Mouse (Mus musculus) left cerebral cortex, postnatal 36 days (tissue): Measurements from ENCODE around the gene Smarce1. TPM values are rescaled to one million over a fixed set of nuclear protein-coding genes. Genes with fewer than 3 reads are reported as not detected.

Experiments used
- DNase-seq, 2 experiments: peaks; one replicate each; pipeline ENCODE4 v3.0.0; 2021 to 2022; ENCODE audit warnings: low spot score in 2 of 2, mixed read lengths in 1 of 2
- intact Hi-C: fragments of 180-260 bp; cut with DNase I; formaldehyde crosslinking; loops from one replicate; pipeline ENCODE4 v1.15.1; 2025
- total RNA-seq, 2 experiments: library from RNA; stranded (reverse); gene quantifications; 2 replicates each; pipeline ENCODE4 v1.2.3; 2021

The Smarce1 gene
- total RNA-seq, 2 experiments from 2014 or later = 53.0 to 65.2 TPM

DNA sequence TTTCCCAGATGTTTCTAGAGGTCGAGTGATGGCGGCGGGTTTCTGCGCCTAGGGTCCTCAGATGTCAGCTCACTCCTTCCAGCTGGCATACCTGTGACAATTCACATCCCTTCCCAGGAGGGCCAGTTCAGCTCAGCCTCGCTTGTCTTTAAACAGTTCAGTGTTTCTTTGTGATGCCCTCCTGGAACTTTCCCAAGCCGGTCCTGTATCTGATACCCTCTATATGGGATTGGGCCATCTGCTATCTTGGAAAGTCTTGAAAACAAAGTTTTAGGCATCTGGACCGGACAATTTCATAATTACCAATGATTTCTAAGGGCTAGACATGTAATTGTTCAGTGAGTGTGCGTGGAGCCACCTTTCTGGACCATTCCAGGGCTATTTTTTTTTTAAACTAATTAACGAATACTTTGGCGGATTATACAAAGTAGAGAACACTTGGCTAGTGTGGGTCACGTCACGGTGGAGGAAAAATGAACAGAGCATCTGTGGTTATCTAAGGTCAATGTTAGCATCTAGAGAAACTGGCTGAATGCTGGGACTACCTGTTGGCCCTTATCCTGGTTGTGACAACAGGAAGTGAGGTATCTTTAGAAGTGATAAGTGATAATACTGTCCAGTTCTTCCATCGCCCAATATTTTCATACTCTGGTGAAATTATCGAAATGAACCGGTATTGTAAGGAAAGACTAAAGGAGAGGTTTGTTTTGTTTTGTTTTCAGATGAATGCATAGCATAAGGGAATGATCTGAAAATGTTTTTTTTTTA lies 416 bp upstream of the Smarce1 start:
- intact Hi-C loops = no loop called here
- no peak for DNase-seq

DNA sequence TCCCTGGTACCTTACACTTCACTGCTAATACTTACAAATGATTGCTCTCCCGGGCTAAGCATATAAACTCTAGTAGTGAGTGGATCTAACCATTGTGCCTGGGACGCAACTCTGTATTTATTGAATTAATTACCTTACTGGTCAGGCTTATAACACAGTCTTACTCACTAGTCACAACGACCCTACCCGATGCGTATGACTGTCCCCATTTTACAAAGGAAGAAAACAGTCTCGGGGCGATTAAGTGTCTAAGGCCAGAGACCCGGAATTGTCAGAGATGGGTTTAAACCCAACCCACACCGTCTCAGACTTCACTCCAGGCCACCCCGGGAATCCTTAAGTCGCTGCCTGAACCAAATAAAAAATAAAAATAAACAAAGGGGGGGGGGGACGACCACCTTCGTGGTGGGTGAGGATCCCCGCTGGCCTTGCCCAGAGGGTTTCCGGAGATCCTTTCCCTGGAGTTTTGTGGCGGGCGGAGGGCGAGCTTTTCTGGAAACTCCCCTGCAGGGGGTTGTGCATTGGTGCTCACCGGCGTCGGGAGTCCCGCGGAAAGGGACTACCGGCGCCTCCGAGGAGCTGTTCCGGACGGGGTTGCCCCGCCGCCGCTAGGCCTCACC lies 1.1 kb downstream of the Smarce1 start:
- no peak for DNase-seq
- intact Hi-C loops = no loop called here

DNA sequence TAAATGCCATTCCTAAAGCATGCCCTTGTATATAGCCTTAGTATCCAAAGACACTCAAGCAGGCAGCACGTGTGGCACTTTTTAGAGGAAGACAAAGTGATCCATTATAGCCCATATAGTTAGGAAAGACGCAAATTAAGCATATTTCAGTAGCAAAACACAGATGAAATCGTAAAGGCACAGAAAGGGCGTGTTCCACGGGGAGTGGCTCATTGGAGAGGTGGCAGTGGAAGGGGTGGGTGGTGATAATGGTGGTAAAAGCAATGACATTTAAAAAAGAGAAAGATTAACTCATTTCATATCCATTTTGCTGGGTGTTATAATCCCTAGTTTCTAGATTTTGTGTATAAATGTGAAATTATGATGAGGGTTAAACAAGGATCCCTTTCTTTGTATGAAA lies 4.5 kb downstream of the Smarce1 start:
- DNase-seq = no peak
- intact Hi-C loops = no loop called here

DNA sequence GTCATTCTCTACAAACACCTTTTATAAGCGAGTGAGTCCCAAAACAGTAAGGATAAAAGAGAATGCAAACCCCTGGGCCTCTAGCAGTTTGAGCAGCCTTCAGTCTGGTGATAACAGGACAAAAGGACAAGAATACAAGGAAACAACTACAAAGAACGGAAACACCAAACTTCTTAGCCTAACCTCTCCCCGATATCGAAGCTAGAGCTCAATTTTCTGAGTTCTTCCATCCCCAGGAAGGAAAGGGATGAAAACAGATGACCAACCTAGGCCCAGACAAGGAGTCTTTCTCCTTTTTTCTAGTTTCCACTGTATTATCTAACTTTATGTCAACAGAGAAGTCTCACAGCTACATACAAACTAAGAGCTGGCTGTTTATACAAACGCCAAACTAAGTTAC lies 7.5 kb downstream of the Smarce1 start:
- intact Hi-C loops = no loop called here
- DNase-seq = no peak

DNA sequence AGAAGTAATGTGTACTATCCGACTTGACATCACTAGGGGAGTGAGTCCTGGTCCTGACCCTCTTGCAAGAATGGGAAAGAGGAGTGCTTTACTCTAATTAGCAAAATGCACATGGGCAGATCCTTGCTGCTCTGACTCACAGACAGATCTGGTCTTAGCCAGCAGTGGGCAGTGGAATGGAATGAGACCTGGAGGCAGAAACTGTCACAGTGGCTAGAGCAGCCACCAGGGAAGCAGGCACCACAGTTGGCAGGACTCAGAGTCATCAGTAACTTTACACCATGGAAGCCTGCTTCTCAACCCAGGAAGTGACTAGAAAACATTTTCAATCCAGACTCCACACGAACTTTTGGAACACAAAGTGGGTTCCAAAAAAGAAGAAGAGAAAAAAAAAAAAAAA lies 9.0 kb downstream of the Smarce1 start:
- intact Hi-C loops = no loop called here
- DNase-seq = no peak

DNA sequence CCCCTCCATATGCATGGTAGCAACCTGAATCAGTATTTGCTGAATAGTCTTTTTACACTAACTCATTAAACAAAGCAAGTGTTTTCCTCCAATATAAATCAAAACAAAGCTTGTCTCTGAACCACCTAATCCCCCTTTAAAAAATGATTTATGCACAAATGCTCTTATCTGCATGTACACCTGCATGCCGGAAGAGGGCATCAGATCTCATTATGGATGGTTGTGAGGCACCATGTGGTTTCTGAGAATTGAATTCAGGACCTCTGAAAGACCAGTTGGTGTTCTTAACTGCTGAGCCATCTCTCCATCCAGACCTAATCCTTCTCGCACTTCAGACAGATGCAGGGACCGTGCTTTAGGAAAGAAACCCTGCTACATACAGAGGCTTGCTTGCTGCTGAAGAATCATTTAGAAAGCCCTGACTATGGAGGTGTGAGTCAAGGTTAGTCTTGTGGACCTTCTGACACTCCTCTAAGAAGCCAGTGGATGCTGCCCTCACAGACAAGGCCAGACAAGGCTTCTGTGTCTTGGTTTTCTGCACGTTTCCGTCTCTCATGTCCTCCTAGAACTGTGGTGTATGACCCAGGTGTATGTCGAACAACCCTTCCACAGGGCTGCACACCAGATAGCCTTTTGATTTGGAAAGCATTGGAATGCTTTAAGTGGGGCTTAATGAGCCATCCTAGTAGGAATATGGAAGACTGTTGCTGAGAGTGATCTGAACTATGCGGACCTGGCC lies 13.4 kb downstream of the Smarce1 start:
- DNase-seq = no peak
- intact Hi-C loops = no loop called here

DNA sequence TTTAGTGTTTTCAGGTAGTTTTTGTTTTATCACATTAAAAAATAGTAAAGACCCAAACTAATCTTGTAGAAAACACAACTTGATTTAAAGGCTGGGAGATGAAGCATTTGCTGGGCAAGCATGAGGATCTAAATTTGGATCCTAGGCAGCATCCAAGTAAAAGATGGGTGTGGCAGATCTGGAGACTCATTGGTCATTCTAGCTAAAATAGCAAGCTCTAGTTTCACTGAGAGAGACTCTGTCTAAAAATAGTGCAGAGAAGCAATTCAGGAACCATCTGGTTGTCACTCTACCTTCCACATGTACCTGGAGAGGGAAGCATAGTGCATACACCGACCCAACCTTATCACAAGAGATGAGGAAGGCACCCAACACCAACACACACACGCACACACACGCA lies 14.6 kb downstream of the Smarce1 start:
- intact Hi-C loops = no loop called here
- no peak for DNase-seq

DNA sequence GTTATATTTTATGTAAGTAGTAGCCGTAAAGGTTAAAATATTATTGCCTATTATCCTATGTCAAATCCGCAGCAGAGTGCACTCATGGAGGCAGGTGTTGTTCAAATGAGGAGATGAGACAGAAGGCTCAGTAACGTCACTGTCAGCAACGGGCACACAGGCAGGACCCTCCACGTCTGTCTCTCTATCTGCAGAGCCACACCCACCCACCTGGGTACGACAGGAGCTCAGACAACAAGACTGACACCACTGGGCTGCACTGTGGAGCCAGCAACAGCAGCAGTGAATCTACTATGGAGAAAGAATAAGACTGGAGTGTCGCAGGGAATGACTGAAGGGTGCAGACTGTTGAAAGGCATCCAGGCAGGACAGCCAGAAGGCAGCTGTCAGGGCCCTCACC lies 18.1 kb downstream of the Smarce1 start:
- intact Hi-C loops = no loop called here
- no peak for DNase-seq

DNA sequence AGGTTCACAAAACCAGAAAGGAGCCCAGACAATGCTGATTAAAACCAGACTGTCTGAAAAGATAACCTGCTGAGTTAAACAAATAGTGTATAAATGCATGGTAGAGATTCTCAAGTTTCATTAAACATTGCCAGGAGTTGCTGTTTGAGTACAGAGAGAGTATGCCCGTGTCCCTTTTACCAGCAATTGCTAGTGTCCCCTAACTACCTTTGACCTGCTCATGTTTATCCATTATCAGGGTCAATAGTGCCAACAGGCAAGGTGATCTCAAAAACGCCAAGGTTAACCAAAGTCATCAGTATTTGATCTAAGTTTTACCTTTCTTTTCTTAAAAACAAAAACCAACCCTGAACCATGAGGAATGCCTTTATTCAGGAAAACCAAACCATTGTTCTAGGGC lies 18.9 kb downstream of the Smarce1 start:
- no peak for DNase-seq
- intact Hi-C loops = no loop called here

DNA sequence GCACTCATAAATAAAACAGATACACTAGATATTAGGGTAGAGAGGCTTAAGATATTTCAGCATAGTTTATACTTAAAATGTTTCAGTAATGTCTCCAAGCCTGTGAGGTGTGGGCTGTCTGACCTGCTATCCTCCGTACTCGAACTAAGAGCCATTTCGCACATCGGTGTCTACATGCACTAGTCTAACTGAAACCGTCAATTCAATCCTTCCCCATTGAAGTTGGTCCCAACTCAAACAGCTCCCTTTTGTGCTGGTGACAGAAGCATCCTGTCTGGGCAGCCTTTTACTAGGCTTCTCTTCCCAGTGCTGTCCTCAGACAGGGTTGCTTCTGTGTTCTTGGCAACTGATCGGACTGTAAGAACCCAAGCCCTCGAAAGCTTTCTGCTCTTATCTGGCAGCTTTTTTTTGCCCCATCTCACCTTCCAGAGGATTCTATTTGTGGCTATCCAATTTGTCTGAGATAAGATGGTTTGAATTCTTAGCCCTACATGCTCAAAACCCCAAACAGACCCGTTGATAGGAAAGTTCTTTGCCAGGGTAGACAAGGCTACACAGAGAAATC lies 22.6 kb downstream of the Smarce1 start:
- no peak for DNase-seq
- intact Hi-C loops = no loop called here

DNA sequence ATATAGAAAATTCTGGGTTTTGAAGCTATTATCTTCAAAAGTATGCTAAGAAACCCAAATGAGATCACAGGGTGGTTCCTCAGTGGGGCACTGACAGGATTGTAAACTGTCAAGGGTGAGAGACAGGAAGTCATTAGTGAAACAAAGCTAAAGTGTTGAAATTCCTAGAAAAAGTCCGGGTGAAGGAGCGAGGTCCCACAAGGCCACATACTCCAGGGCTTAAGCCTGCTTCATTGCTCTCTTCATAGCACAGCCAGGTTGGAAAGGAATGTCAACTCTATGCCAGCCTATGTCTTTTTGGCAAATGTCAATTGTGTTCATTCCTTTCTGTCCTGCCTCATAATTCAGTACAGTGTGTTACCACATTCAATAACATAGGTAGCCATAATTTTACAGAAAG lies 23.4 kb downstream of the Smarce1 start:
- intact Hi-C loops = no loop called here
- no peak for DNase-seq

DNA sequence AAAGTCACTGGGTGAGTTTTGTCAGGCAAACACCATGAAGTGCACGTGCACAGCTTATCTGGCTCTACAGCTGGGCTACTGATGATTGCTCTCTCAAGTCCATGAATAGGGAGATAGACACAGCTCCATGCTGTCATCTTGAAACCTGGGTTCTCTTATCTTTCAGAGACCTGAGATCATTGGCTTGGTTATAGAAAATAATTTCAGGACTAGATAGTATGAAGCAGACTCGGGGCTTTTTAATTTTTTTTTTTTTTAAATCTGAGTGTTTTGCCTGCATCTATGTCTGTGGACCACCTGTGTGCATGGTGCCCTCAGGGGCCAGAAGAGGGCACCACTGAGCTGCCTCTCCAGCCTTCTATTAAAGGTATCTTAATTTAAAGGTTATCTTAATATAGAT lies 23.9 kb downstream of the Smarce1 start:
- intact Hi-C loops = no loop called here
- DNase-seq = no peak

DNA sequence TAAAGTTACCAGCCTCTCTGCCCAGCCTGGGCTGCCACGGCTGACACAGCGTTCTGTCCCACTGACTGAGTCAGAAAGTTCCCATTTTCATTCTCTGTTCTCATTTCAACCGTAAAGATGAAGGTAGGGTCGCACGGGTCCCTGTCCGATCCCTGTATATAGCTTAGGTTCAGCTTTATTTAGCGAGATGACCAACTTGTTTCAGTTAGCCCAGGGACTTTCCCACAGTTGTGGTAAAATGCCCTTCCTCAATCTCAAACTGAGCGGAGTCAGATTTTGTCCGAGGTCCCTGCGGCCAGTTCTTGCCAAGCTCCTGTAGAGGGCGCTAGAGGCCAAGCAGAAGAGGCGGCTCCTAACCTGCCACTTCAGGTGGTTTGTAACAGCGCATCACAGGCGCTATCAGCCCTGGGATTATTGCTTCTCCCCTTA lies 41.6 kb downstream of the Smarce1 start:
- intact Hi-C loops = loop anchor here (5.0 to 10.0 kb wide), 2 partner anchors 123 to 176 kb away; no protein-coding TSS in a partner anchor

DNA sequence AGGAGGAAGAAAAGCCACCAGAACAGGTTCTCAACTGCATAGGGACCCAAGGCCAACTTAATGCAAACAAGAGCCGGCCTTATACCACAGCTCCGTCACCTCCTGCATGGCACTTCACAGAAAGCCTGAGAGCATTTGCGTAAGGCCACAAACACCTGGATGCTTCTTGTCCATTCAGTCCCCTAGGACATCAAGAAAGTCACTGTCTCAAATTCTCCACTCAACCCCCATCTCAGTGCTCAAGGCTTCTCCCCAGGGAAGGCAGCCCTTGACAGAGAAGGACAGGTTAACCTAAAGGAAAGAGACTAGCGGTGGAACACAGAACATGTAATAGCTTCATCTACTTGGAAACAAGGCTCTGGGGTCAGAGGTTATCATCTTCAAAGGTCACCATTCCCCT lies 43.5 kb downstream of the Smarce1 start:
- intact Hi-C loops = loop anchor here (5.0 to 10.0 kb wide), 2 partner anchors 125 to 177 kb away; no protein-coding TSS in a partner anchor
- DNase-seq = no peak

More for the DNA sequence above, 41.6 kb downstream of the Smarce1 start:
- DNase-seq = peak; percentile 42

DNA sequence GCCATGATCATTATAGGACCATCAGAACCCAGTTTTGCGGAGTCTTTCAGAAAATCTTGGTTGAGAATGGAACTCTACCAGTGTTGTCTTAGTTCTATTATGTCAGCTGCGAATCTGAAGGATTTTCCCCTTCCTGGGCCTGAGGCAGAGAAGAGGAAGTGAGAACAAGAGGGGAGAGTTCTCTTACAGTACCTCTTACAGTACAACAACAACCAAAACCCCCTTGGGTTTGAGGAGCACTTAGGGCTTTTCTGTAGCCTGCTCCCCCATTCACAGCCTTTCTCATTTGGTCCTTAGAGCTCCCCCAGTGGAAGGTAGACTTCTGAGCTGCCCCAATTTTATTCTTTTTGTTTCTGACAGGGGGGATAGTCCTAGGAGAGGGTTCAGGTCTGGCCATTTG lies 44.0 kb downstream of the Smarce1 start:
- no peak for DNase-seq
- intact Hi-C loops = loop anchor here (5.0 to 10.0 kb wide), 2 partner anchors 125 to 178 kb away; no protein-coding TSS in a partner anchor

DNA sequence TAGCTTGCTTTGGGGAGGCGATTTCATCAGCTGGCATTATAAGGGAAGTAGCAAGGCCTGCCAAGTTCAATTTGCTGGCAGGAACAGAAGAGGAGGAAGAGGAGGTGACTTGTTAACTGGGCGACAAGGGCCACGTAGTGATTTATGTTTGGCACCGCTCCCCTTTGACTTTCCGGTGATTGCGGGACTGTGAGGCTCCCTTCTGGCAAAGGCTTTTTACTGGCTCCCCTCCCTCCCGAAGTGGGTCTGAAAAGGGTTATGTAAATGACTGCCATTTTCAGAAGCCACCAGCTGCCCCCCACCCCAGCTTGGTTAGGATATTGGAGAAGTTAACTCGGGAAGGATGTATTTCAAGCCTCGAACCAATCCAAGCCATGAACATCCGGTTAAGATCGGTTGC lies 48.2 kb downstream of the Smarce1 start:
- DNase-seq = peak in 1 of 2 experiments; percentile 29

DNA sequence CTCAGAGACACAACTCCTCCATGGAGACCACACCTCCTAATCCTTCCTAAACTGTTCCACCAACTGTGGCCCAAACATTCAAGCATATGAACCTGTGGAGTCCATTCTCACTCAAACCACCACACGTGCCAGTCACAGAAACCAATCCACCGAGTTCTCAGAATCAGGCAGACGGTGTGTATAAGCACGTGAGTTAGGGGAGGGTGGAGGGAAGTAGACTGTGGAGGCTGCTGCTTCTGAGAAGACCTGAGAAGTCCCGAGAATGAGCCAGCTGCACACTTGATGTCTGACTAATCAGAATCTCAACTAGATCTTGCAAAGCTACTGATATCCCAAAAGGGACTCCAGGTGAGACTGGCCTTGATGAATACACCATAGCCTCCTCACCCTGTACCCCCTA lies 50.7 kb downstream of the Smarce1 start:
- DNase-seq = no peak
- intact Hi-C loops = loop anchor here (10.0 kb wide), 1 partner anchor 185 kb away; no protein-coding TSS in a partner anchor

More for the DNA sequence above, 48.2 kb downstream of the Smarce1 start:
- intact Hi-C loops = loop anchor here (10.0 kb wide), 1 partner anchor 182 kb away; no protein-coding TSS in a partner anchor

DNA sequence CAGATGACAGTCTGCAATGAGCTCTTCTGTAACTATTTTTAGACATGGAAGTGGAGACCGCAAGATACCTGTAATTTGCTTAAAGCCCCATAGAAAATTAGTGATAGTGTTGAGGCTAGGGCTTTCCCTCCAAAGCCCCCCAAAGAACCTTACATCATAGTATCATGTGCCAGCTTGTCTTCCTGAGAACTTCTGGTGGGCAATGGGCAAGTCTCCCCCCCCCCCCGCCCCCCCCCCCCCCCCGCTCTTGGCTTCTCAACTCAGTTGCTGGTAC lies 53.0 kb downstream of the Smarce1 start:
- intact Hi-C loops = no loop called here

DNA sequence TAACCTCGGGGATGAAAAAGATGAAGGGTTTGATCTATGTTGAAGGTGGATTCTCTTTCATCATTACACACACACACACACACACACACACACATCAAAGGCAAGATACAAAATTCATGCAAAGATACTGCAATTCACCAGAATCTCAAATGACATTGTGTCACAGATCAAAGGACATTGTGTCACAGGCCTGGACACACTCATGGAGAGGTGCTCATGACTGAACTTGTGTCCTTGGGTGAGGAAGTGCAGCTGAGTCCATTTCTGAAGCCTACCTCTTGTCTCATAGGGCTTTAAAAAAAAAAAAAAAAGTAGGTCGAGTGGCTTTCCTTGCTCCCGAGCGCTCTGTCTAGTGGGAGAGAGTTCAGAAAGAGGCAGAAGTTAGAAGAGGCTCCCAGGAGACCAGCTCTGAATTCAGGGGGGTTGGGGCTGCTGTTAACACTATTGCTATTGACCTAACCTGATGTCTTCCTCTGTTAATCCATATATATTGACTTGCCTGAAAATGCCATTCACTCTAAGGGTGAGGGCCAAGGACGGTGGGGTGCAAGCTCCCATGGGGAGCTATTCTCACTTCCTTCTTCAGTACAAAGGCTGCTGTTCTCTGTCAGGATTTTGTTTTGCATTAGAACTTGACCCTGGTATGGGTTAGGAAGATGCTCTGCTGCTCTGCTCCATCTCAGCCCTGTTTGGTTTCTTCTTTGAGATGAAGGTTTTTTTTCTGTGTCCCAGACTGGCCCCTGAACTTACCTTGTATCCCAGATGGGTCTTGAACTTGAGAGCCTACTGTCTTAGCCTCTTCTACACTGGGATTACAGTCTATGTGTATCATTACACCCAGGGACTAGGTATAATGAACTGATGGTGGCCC lies 53.5 kb downstream of the Smarce1 start:
- intact Hi-C loops = no loop called here

More for the DNA sequence above, 53.0 kb downstream of the Smarce1 start:
- no peak for DNase-seq

More for the DNA sequence above, 53.5 kb downstream of the Smarce1 start:
- DNase-seq = no peak
